Mouse (Mus musculus) spleen, postnatal 10 days (tissue): Measurements from ENCODE around the gene Rbsn.

Experiments
- DNase-seq, 2 experiments: peaks; one replicate each; pipeline ENCODE4 v3.0.0; 2021 to 2022; ENCODE audit warnings: low spot score in 2 of 2

Rbsn gene

DNA sequence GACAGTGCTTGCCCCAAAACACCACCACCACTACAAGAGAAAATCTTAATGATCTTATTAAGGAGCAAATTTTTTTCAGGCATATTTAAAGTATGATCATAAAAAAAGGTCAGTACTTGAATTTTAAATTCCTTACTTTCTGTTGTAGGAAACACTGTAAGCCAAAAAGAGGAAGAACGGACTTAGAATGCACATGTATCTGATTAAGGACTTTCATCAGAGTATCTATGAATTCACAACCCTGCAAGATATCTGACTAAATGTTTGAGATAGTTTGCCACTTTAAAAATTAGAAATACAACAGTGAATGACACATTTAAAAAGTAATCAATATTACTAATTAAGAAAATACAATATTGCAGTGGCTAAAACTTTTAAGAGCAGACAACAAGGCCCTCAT is 38.3 kb downstream of the Rbsn start:
- DNase-seq: no peak

GRCm38 (mm10) chr6:92162724-92163123 is 52.0 kb downstream of the Rbsn start:
- no peak for DNase-seq

DNA sequence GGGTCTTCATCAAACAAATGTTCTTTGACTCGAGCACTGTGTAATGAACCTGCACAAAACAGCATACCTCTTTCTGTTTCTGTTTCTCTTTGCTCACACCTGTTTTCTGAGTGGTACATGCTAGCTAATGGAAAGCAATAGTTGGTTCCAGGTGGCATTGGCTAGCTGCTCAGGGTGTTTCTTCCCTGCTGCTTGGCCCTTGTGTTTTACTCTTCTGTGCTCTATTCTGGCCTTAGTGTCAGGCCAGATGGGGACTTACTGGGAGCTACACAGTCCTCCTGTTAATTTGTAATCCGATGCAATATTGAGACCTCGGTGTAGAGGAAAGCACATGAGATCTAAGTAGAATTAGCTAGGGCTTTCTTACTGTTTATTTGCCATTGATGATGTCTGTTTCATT is 55.9 kb downstream of the Rbsn start:
- DNase-seq: no peak

- DNase-seq: no peak
Measured at GRCm38 (mm10) chr6:92153774-92154173, 61.0 kb downstream of the Rbsn start.

- no peak for DNase-seq
Measured at GRCm38 (mm10) chr6:92145881-92146280, 68.8 kb downstream of the Rbsn start.
